Mouse (Mus musculus) liver, postnatal 0 days (tissue): ENCODE results near the gene Mgat4e. TPM values are rescaled to one million over a fixed set of nuclear protein-coding genes. Genes with fewer than 3 reads are reported as not detected.

Source experiments
- ATAC-seq: fragments of 200-750 bp; cut with Nextera tagmentation; 2 replicates; pipeline ENCODE4 v1.8.0; 2017; ENCODE audit warnings: mild to moderate bottlenecking, moderate library complexity
- DNase-seq: peaks from one replicate; pipeline ENCODE4 v3.0.0-alpha.2; 2016
- H3K27ac ChIP-seq: fragments of 300-500 bp; sonication (generic); 2 replicates; pipeline ENCODE4 v1.5.1; 2014; ENCODE audit warnings: antibody characterized with exemption, moderate library complexity, mild to moderate bottlenecking, low read depth
- H3K27me3 ChIP-seq: fragments of 300-500 bp; sonication (generic); 2 replicates; pipeline ENCODE4 v1.6.1; 2014; ENCODE audit warnings: low read length, control low read depth, mixed read lengths; ENCODE audit not compliant: insufficient read depth
- H3K36me3 ChIP-seq: fragments of 300-500 bp; sonication (generic); replicated peaks from 2 replicates; pipeline ENCODE4 v1.6.1; 2014; ENCODE audit warnings: mild to moderate bottlenecking, control low read depth, low read length, moderate library complexity, mixed read lengths; ENCODE audit not compliant: insufficient read depth
- H3K4me1 ChIP-seq: fragments of 300-500 bp; sonication (generic); 2 replicates; pipeline ENCODE4 v1.6.1; 2014; ENCODE audit warnings: antibody characterized with exemption, mild to moderate bottlenecking, control low read depth; ENCODE audit not compliant: insufficient read depth
- H3K4me2 ChIP-seq: fragments of 300-500 bp; sonication (generic); 2 replicates; pipeline ENCODE4 v1.6.1; 2014; ENCODE audit warnings: low read depth, mild to moderate bottlenecking, low read length, moderate library complexity, mixed read lengths
- H3K4me3 ChIP-seq: fragments of 300-500 bp; sonication (generic); 2 replicates; pipeline ENCODE4 v1.5.1; 2014; ENCODE audit warnings: low read depth, low read length
- H3K9ac ChIP-seq: fragments of 300-500 bp; sonication (generic); replicated peaks from 2 replicates; pipeline ENCODE4 v1.6.1; 2014; ENCODE audit warnings: mild to moderate bottlenecking, moderate library complexity
- H3K9me3 ChIP-seq: fragments of 300-500 bp; sonication (generic); 2 replicates; pipeline ENCODE4 v1.6.1; 2016; ENCODE audit warnings: mild to moderate bottlenecking, control low read depth, low read length, mixed read lengths
- CTCF ChIP-seq: sonication (generic); IDR thresholded peaks from 2 replicates; pipeline ENCODE4 v1.5.1; 2016; ENCODE audit warnings: antibody characterized with exemption, low read depth
- EP300 ChIP-seq: IDR thresholded peaks from 2 replicates; pipeline ENCODE4 v1.6.1; 2016; ENCODE audit warnings: antibody characterized with exemption, low read depth, mild to moderate bottlenecking
- WGBS: fragments of 180-500 bp; shearing (Covaris S2); extraction: QIAGEN DNeasy Blood & Tissue Kit; methylation state at CpG from one replicate; pipeline ENCODE4 v1.1.7; 2014; ENCODE audit not compliant: insufficient replicate concordance; 5-methylcytosine and 5-hydroxymethylcytosine counted together
- polyA plus RNA-seq: library from polyadenylated mRNA; unstranded; fragments of >200 nt; fragmentation: Nextera tagmentation; extraction: Ambion mirVana; gene quantifications from 2 replicates; pipeline ENCODE4 v1.2.1, GENCODE M21; 2015

Mgat4e gene
- polyA plus RNA-seq, 1 experiment from 2014 or later: not detected

DNA sequence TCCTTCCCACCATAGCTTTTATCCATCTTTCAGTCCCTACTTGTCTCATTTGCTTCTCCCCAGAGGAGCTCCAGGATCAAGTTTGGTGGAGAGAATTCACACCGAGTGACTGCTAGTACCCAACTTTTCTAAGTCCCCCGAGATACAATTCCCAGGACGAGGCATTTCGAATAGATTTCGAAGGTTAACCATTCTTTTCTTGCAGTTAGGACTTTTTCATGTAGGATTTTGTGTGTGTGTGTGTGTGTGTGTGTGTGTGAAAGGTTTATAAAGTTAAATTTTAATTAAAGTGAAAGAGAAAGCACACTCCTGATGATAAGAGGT lies 54.3 kb downstream of the Mgat4e start:
- DNase-seq: no peak
- H3K4me3 ChIP-seq: peak overlapping the region; percentile 88
- peak overlapping the region; percentile 77 for H3K9ac ChIP-seq
- TF ChIP-seq CTCF (no peak), EP300 (no peak)
- no peaks in the 10 kb centered on the region for H3K27me3 ChIP-seq
- H3K4me1 ChIP-seq: peaks cover 9% of the 10 kb centered on the region
- peak overlapping the region; percentile 89 for H3K4me2 ChIP-seq
- peaks cover 2% of the 10 kb centered on the region; the same call in 1 of the 2 replicates for H3K36me3 ChIP-seq
- no peaks in the 10 kb centered on the region for H3K9me3 ChIP-seq
- no peak for ATAC-seq
- peak overlapping the region; percentile 92 for H3K27ac ChIP-seq
- WGBS: 15% methylated on average over 5 of the region's 5 CpGs

DNA sequence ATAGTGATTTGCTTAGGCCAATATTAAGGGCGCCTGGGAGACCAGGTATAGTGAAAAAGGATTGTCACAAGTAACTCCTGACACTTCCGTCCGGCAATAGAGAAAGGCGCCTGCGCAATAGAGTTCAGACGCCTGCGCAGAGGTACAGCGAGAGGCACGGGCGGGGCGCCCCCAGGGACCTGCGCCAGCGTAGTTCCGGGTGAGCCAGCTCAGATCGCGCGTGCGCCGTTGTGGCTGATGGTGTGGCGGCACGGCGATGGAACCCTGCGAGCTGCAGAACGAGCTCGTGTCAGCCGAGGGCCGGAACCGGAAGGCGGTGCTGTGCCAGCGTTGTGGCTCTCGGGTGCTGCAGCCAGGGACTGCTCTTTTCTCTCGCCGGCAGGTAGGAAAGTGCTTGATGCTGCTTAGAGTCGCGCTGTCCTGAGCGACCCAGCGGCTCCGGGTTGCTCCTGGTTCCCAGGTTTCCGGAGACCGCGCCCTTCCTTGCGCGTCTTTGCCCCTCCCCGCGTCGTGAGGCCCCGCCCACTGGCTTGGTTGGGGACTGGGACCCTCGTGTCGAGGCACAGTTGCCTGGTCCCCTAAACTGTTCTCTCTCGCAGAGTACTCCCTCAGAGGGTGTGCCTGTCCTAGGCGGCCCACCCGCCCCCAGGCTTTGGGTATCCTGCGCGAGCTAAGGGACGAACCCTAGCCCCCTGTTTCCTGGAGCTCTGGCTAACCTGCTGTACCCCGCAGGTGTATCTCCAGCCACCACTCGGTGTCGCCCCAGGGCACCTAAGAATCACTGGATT lies 54.9 kb downstream of the Mgat4e start, which contains the start of gene Rabif:
Gene Rabif (plus strand): TSS at position 221 of the 788 bp plus-strand sequence.
- peak; percentile 99 for ATAC-seq
- peak; percentile 73 for TF ChIP-seq CTCF
- no peak for TF ChIP-seq EP300
- peak within 1 kb of the TSS; percentile 89 for H3K4me2 ChIP-seq
- peak within 1 kb of the TSS; percentile 92 for H3K27ac ChIP-seq
- peaks cover 8% of the 10 kb centered on the region for H3K36me3 ChIP-seq
- under 1% methylated on average over 57 of the region's 58 CpGs for WGBS
- peak within 1 kb of the TSS; percentile 77 for H3K9ac ChIP-seq
- H3K4me3 ChIP-seq: peak within 1 kb of the TSS; percentile 88
- H3K27me3 ChIP-seq: no peaks in the 10 kb centered on the region
- H3K4me1 ChIP-seq: peaks cover 9% of the 10 kb centered on the region
- no peaks in the 10 kb centered on the region for H3K9me3 ChIP-seq
- DNase-seq: peak; percentile 99

DNA sequence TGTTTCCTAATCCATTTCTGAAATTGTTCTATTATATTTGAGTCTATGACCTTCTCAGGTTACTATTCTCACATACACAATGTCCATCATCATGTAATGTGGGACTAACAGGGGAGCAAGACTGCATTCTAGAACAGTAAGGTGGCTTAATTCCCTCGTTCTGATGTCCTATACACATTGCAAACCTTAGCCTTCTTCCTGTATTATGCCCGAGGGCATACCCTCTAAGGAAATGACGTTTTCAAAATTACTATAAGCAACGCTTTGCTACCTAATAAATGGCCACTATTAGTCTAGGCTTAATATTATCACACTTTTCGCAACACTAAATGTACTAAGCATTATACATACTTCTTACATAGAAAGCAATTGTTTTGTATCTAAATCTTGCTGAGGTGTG lies 55.5 kb downstream of the Mgat4e start:
- H3K4me3 ChIP-seq: peak overlapping the region; percentile 88
- H3K4me1 ChIP-seq: peaks cover 9% of the 10 kb centered on the region
- peaks cover 15% of the 10 kb centered on the region for H3K36me3 ChIP-seq
- H3K9ac ChIP-seq: peak overlapping the region; percentile 77
- peak overlapping the region; percentile 92 for H3K27ac ChIP-seq
- TF ChIP-seq EP300: no peak
- no peak for TF ChIP-seq CTCF
- ATAC-seq (peak; percentile 7; the same call in 1 of the 2 replicates), DNase-seq (no peak)
- peak overlapping the region; percentile 89 for H3K4me2 ChIP-seq
- H3K9me3 ChIP-seq: no peaks in the 10 kb centered on the region
- WGBS: 11% methylated on average over 5 of the region's 5 CpGs
- H3K27me3 ChIP-seq: no peaks in the 10 kb centered on the region

DNA sequence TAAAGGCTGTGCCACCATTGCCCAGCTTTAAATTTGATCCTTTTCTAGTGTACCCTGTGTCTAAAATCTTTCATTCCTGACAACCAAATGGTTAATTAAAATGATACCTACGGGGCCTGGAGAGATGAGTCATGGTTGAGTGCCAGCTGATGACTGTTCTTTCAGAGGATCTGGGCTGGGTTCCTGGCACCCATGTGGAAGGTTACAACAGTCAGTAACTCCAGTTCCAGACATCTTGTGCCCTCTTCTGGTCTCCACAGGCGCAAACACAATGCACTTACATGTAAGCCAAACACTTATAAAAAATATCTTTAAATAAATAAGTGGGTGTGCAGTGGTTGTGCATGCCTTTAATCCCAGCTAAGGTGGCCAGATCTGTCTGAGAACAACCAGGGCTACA lies 56.0 kb downstream of the Mgat4e start:
- Histone ChIP-seq H3K27me3 (no peaks in the 10 kb centered on the region), H3K9me3 (no peaks in the 10 kb centered on the region), H3K36me3 (peaks cover 19% of the 10 kb centered on the region), H3K27ac (peak overlapping the region; percentile 92; the same call in 1 of the 2 replicates), H3K9ac (no peak overlapping the region), H3K4me3 (no peak overlapping the region), H3K4me2 (peak overlapping the region; percentile 89), H3K4me1 (peaks cover 9% of the 10 kb centered on the region)
- ATAC-seq (no peak), DNase-seq (no peak)
- WGBS: 87% methylated on average over 2 of the region's 2 CpGs
- TF ChIP-seq EP300 (no peak), CTCF (no peak)

DNA sequence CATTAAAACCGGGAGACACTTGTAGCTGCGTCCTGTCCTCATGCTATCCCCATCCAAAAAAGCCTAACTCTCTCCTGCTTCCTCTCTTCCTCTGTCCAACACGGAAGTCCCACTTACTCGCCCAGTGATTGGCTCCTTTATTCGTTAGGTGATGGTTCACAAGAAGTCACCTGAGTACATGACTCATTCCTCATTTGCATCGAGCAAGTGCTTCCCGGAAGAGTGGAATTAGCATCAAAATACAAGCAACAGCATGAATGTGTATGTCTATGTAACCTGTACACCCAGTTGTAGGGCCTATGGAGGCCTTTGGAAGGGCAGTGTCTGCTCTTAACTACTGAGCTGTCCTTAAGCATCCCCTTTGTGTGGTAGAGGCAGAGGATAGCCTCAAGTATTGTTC lies 57.2 kb downstream of the Mgat4e start:
- no peak overlapping the region for H3K27ac ChIP-seq
- ATAC-seq: no peak
- H3K4me1 ChIP-seq: peaks cover 9% of the 10 kb centered on the region
- no peaks in the 10 kb centered on the region for H3K9me3 ChIP-seq
- no peak overlapping the region for H3K4me3 ChIP-seq
- H3K27me3 ChIP-seq: no peaks in the 10 kb centered on the region
- TF ChIP-seq EP300 (no peak), CTCF (no peak)
- H3K36me3 ChIP-seq: peaks cover 30% of the 10 kb centered on the region
- no peak for DNase-seq
- no peak overlapping the region for H3K4me2 ChIP-seq
- 83% methylated on average over 7 of the region's 7 CpGs for WGBS
- no peak overlapping the region for H3K9ac ChIP-seq

Other genes with a start within 250 kb of the Mgat4e start
- 1.3 and 1.6 TPM in 2 replicates for gene Ppfia4, start 216.8 kb downstream of the Mgat4e start, polyA plus RNA-seq
- gene Tmem183a, start 187.7 kb downstream of the Mgat4e start, polyA plus RNA-seq: 44.1 and 46.1 TPM in 2 replicates
- not detected in 2 replicates for gene 4933406M09Rik, start 163.7 kb downstream of the Mgat4e start, polyA plus RNA-seq
- 7.7 and 8.2 TPM in 2 replicates for gene Cyb5r1, start 144.1 kb downstream of the Mgat4e start, polyA plus RNA-seq
- 93.5 and 98.9 TPM in 2 replicates for gene Adipor1, start 134.3 kb downstream of the Mgat4e start, polyA plus RNA-seq
- gene Klhl12, start 94.2 kb downstream of the Mgat4e start, polyA plus RNA-seq: 12.3 and 13.2 TPM in 2 replicates
- 12.4 and 13.2 TPM in 2 replicates for gene Rabif, start 55.0 kb downstream of the Mgat4e start, polyA plus RNA-seq
- gene Kdm5b, start 10.5 kb upstream of the Mgat4e start, polyA plus RNA-seq: 5.8 and 6.4 TPM in 2 replicates
- gene Syt2, start 97.0 kb upstream of the Mgat4e start, polyA plus RNA-seq: not detected in 2 replicates